Mouse (Mus musculus) adrenal gland, adult 10 weeks (tissue): ENCODE results near the gene 2300002M23Rik. TPM values are rescaled to one million over a fixed set of nuclear protein-coding genes. Genes with fewer than 3 reads are reported as not detected.

Source experiments
- polyA plus RNA-seq: library from polyadenylated mRNA; stranded (reverse); fragments of 350-450 nt; fragmentation: Illumina TruSeq; extraction: RNeasy Lipid Tissue Mini Kit (QIAGEN cat#74804); gene quantifications from one replicate; pipeline ENCODE4 v1.2.3, GENCODE M21; 2014; ENCODE audit warnings: low read depth, low replicate concordance

2300002M23Rik gene
- not detected for polyA plus RNA-seq

GRCm38 (mm10) chr17:35567150-35567549 is at the start of gene 2300002M23Rik:
2300002M23Rik (plus strand) TSS chr17:35567450.

DNA sequence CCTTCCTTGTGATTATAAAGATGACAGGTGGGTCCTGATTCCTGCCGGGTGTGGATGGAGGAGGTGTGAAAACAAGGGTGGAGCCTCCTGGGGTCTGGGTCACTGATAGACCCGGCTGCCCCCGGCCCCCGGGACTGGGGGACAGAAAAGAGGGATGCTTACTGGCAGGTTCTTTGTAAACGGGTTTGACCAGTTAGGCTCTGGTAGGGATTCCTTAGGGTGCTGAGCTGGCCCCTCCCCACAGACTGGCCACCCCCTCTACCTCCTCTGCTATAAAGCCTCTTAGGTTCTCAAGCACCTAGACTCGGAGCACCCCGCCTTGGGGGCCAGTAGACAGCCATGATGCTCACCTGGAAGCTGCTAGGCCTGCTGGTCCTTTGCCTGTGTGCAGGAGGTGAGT is 34.3 kb upstream of the 2300002M23Rik start, which contains the start of gene Psors1c2:
TSS of gene Psors1c2 (plus strand) at position 301 of the 400 bp plus-strand sequence.

DNA sequence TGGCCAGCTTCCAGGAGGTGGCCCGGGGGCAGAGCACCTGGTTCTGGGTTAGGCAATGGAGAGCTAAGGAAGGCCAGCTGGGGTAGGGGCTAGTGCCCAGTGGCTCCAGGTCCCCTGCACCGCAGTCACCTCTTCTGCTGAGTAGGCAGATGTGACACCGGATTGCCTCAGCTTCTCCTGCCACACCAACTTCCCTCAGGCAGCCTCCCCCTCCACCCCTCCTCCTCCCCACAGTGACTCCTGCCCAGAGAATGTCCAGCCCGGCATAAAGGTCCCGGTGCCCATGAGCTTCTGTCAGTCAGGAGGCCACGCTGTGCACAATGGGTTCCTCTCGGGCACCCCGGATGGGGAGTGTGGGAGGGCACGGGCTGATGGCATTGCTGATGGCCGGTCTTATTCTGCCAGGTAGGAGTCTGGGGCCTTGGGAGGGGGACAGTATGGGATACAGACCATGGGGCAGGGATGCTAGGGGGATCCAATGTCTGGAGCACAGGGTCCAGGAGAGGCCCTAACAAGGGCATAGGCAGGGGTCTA is 15.3 kb upstream of the 2300002M23Rik start, which contains the start of gene Cdsn:
TSS of gene Cdsn (plus strand) at position 248 of the 534 bp plus-strand sequence.

GRCm38 (mm10) chr17:35601249-35601648 is 34.0 kb downstream of the 2300002M23Rik start, which contains the start of gene Sfta2:
Sfta2 (plus strand) TSS chr17:35601549.

Other genes starting within 250 kb of the 2300002M23Rik start
- gene H2-Q1, start 247.0 kb upstream of the 2300002M23Rik start, polyA plus RNA-seq, result not detected
- 2.0 TPM for gene H2-Q2, start 225.2 kb upstream of the 2300002M23Rik start, polyA plus RNA-seq
- 19.9 TPM for gene H2-Q4, start 187.8 kb upstream of the 2300002M23Rik start, polyA plus RNA-seq
- 3.8 TPM for gene H2-Q6, start 142.6 kb upstream of the 2300002M23Rik start, polyA plus RNA-seq
- 3.2 TPM for gene H2-Q7, start 128.3 kb upstream of the 2300002M23Rik start, polyA plus RNA-seq
- 2.9 TPM for gene H2-Q10, start 97.4 kb upstream of the 2300002M23Rik start, polyA plus RNA-seq
- not detected for gene Pou5f1, start 61.4 kb upstream of the 2300002M23Rik start, polyA plus RNA-seq
- gene Tcf19, start 50.6 kb upstream of the 2300002M23Rik start, polyA plus RNA-seq, result 1.7 TPM
- 0.41 TPM for gene Cchcr1, start 50.4 kb upstream of the 2300002M23Rik start, polyA plus RNA-seq
- gene Psors1c2, start 34.2 kb upstream of the 2300002M23Rik start, polyA plus RNA-seq, result not detected
- gene Cdsn, start 15.3 kb upstream of the 2300002M23Rik start, polyA plus RNA-seq, result not detected
- not detected for gene Sfta2, start 34.1 kb downstream of the 2300002M23Rik start, polyA plus RNA-seq
- not detected for gene Gm9573, start 59.2 kb downstream of the 2300002M23Rik start, polyA plus RNA-seq
- not detected for gene Mucl3, start 76.2 kb downstream of the 2300002M23Rik start, polyA plus RNA-seq
- 1.6 TPM for gene Vars2, start 100.1 kb downstream of the 2300002M23Rik start, polyA plus RNA-seq
- 3.0 TPM for gene Gtf2h4, start 106.3 kb downstream of the 2300002M23Rik start, polyA plus RNA-seq
- 4.3 TPM for gene Ddr1, start 137.2 kb downstream of the 2300002M23Rik start, polyA plus RNA-seq